ENCODE assay signal across 13 mouse cellular contexts in the genomic region with DNA sequence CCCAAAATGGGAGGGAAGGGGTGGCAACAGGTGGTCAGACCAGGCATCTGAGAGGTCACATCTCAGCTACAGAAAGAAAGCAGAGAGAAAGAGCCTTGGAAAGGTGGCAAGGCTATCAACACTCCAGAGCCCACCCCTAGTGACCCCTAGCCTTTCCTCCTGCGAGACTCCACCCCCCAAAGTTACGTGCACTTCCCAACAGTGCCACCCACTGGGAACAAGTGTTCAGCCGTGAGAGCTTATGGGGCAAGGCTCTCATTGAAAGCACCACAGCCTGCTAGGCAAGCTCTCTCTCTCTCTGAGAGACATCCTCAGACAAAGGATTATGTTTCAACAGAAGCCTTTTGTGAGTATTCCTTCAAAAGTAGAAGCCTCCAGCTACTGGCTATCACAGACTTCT. TPM values are rescaled to one million over a fixed set of nuclear protein-coding genes. Genes with fewer than 3 reads are reported as not detected.
A peak's percentile ranks its signal among the peaks of the same experiment; 100 is the strongest.
DNase-seq lines count a peak whose midpoint lies in the region; ATAC-seq and TF ChIP-seq lines count a peak whose summit lies in the region.
"Had no signal": no experiment of that assay in that cellular context is flagged by ENCODE, and none has a peak within 500 bp of the region (broad histone marks: within the 10 kb centered on the region; RNA-seq: fewer than 3 reads in every experiment).

No protein-coding gene starts in this region.

- H3K4me2 ChIP-seq in liver, embryonic 11.5 days: no peak overlapping the region
- no peak overlapping the region for H3K4me2 ChIP-seq in liver, postnatal 0 days (ENCODE audit: low read depth, low read length)
- H3K4me2 ChIP-seq in forebrain, embryonic 12.5 days: no peak overlapping the region
- H3K4me2 ChIP-seq: limb, embryonic 12.5 days; neural tube, embryonic 13.5 days had no signal

- no peak overlapping the region for H3K4me3 ChIP-seq in liver, embryonic 11.5 days (ENCODE audit: low read depth, low read length)
- no peak overlapping the region for H3K4me3 ChIP-seq in bone marrow, adult 2 months (replicated peaks; ENCODE audit: control insufficient read depth, low read depth, low read length)
- no peak overlapping the region for H3K4me3 ChIP-seq in liver, postnatal 0 days (ENCODE audit: low read depth, low read length)
- no peak overlapping the region for H3K4me3 ChIP-seq in heart, embryonic 10.5 days
- H3K4me3 ChIP-seq in forebrain, embryonic 12.5 days (replicated peaks): no peak overlapping the region
- H3K4me3 ChIP-seq: hindbrain, embryonic 10.5 days; limb, embryonic 12.5 days; midbrain, embryonic 10.5 days; neural tube, embryonic 13.5 days had no signal

- no peak overlapping the region for H3K9ac ChIP-seq in liver, embryonic 11.5 days (ENCODE audit: low read depth, low read length)
- H3K9ac ChIP-seq in liver, postnatal 0 days (replicated peaks): no peak overlapping the region
- H3K9ac ChIP-seq in forebrain, embryonic 12.5 days: no peak overlapping the region
- H3K9ac ChIP-seq: limb, embryonic 12.5 days; neural tube, embryonic 13.5 days had no signal

- peak; percentile 32 for DNase-seq in liver
- DNase-seq in liver, embryonic 11.5 days (ENCODE audit: low spot score): no peak
- DNase-seq in ES-CJ7 (ENCODE audit: low read depth, low spot score): peak; percentile 81
- no peak for DNase-seq in liver, postnatal 0 days
- DNase-seq in heart, embryonic 10.5 days (ENCODE audit: low spot score): no peak
- DNase-seq: cerebellum, postnatal 10 days; gastrocnemius, postnatal 25 days had no signal

- H3K27ac ChIP-seq in liver, embryonic 11.5 days (ENCODE audit: low read depth, low read length): no peak overlapping the region
- no peak overlapping the region for H3K27ac ChIP-seq in bone marrow, adult 2 months (ENCODE audit: control insufficient read depth, insufficient read depth, low read depth, low read length, poor library complexity)
- H3K27ac ChIP-seq in liver, postnatal 0 days (ENCODE audit: low read depth): no peak overlapping the region
- H3K27ac ChIP-seq in heart, embryonic 10.5 days: no peak overlapping the region
- H3K27ac ChIP-seq in forebrain, embryonic 12.5 days: no peak overlapping the region
- H3K27ac ChIP-seq: hindbrain, embryonic 10.5 days; limb, embryonic 12.5 days; midbrain, embryonic 10.5 days; neural tube, embryonic 13.5 days had no signal

- 9% methylated on average over 3 of the region's 3 CpGs for WGBS in liver, embryonic 11.5 days
- 5% methylated on average over 3 of the region's 3 CpGs for WGBS in bone marrow, adult 2 months
- 8% methylated on average over 3 of the region's 3 CpGs for WGBS in liver, postnatal 0 days (ENCODE audit: insufficient replicate concordance)
- 6% methylated on average over 3 of the region's 3 CpGs for WGBS in heart, embryonic 10.5 days
- WGBS in forebrain, embryonic 12.5 days: 2% methylated on average over 3 of the region's 3 CpGs

- H3K27me3 ChIP-seq in liver, embryonic 11.5 days (replicated peaks; ENCODE audit: control insufficient read depth, insufficient read depth, low read length): no peaks in the 10 kb centered on the region
- no peaks in the 10 kb centered on the region for H3K27me3 ChIP-seq in liver, postnatal 0 days (ENCODE audit: insufficient read depth, low read length)
- H3K27me3 ChIP-seq in heart, embryonic 10.5 days (ENCODE audit: insufficient read depth, poor library complexity, severe bottlenecking): no peaks in the 10 kb centered on the region
- H3K27me3 ChIP-seq in forebrain, embryonic 12.5 days: no peaks in the 10 kb centered on the region
- H3K27me3 ChIP-seq: limb, embryonic 12.5 days; neural tube, embryonic 13.5 days had no signal

- no peak for TF ChIP-seq POLR2A in bone marrow, adult 2 months (IDR thresholded peaks at IDR 0.05; ENCODE audit: borderline replicate concordance, control insufficient read depth, low read depth, low read length)

- 0 out of 2 replicates have a peak, but pooled peaks cover 2% of the 10 kb centered on the region for H3K9me3 ChIP-seq in liver, embryonic 11.5 days (ENCODE audit: control insufficient read depth, low read length)
- H3K9me3 ChIP-seq in liver, postnatal 0 days (ENCODE audit: low read length): no peaks in the 10 kb centered on the region
- H3K9me3 ChIP-seq in heart, embryonic 10.5 days: 0 out of 2 replicates have a peak, but pooled peaks cover 2% of the 10 kb centered on the region
- peaks cover 4% of the 10 kb centered on the region; the same call in 1 of the 2 replicates for H3K9me3 ChIP-seq in forebrain, embryonic 12.5 days

- H3K4me1 ChIP-seq in liver, embryonic 11.5 days (replicated peaks; ENCODE audit: control insufficient read depth, insufficient read depth, low read length): no peaks in the 10 kb centered on the region
- H3K4me1 ChIP-seq in bone marrow, adult 2 months (ENCODE audit: control insufficient read depth, insufficient read depth, low read length): no peaks in the 10 kb centered on the region
- no peaks in the 10 kb centered on the region; the same call in 1 of the 2 replicates for H3K4me1 ChIP-seq in liver, postnatal 0 days (ENCODE audit: insufficient read depth)
- H3K4me1 ChIP-seq in heart, embryonic 10.5 days: no peaks in the 10 kb centered on the region
- H3K4me1 ChIP-seq in forebrain, embryonic 12.5 days: no peaks in the 10 kb centered on the region
- H3K4me1 ChIP-seq: midbrain, embryonic 10.5 days; neural tube, embryonic 13.5 days had no signal

- no peaks in the 10 kb centered on the region for H3K36me3 ChIP-seq in liver, embryonic 11.5 days (ENCODE audit: control insufficient read depth, insufficient read depth, low read length)
- H3K36me3 ChIP-seq in liver, postnatal 0 days (replicated peaks; ENCODE audit: insufficient read depth, low read length): no peaks in the 10 kb centered on the region
- no peaks in the 10 kb centered on the region for H3K36me3 ChIP-seq in heart, embryonic 10.5 days
- no peaks in the 10 kb centered on the region for H3K36me3 ChIP-seq in forebrain, embryonic 12.5 days (replicated peaks)
- H3K36me3 ChIP-seq: hindbrain, embryonic 10.5 days; limb, embryonic 12.5 days; midbrain, embryonic 10.5 days; neural tube, embryonic 13.5 days had no signal

- TF ChIP-seq EP300 in liver, postnatal 0 days (IDR thresholded peaks at IDR 0.05; ENCODE audit: low read depth): no peak

- TF ChIP-seq CTCF in bone marrow, adult 2 months (IDR thresholded peaks at IDR 0.05; ENCODE audit: control insufficient read depth, insufficient read depth, low read length): peak; percentile 46; the same call in 1 of the 2 replicates
- peak; percentile 54 for TF ChIP-seq CTCF in liver, postnatal 0 days (IDR thresholded peaks at IDR 0.05; ENCODE audit: low read depth)

- no peak; the same call in 1 of the 2 replicates for ATAC-seq in liver, embryonic 11.5 days (replicated peaks; ENCODE audit: low FRiP score)
- peak; percentile 56; the same call in 1 of the 2 replicates for ATAC-seq in liver, postnatal 0 days
- ATAC-seq in forebrain, embryonic 12.5 days (ENCODE audit: low FRiP score): no peak

RNA-seq across cellular contexts. Expression of a gene that starts 2.8 kb away (rescaled TPM):
- polyA plus RNA-seq in liver, embryonic 11.5 days (2014; fragmentation: Nextera tagmentation; extraction: Ambion mirVana): 34.6 and 43.3 TPM in 2 replicates
- polyA plus RNA-seq in bone marrow, adult 2 months (2011; ENCODE audit: insufficient read depth, insufficient read length, low replicate concordance, missing spikeins): 136 TPM in 2 replicates
- polyA plus RNA-seq in liver, postnatal 0 days (2015; fragmentation: Nextera tagmentation; extraction: Ambion mirVana): 15.8 and 17.7 TPM in 2 replicates
- polyA plus RNA-seq in heart, embryonic 10.5 days (2016; fragmentation: Nextera tagmentation; extraction: Ambion mirVana): 16.8 and 24.3 TPM in 2 replicates
- 40.3 and 41.8 TPM in 2 replicates for polyA plus RNA-seq in forebrain, embryonic 12.5 days (2016; fragmentation: Nextera tagmentation; extraction: Ambion mirVana)

RNA-seq across cellular contexts. Expression of a gene that starts 34.9 kb away (rescaled TPM):
- 12.5 and 13.8 TPM in 2 replicates for polyA plus RNA-seq in liver, embryonic 11.5 days (2014; fragmentation: Nextera tagmentation; extraction: Ambion mirVana)
- polyA plus RNA-seq in bone marrow, adult 2 months (2011; ENCODE audit: insufficient read depth, insufficient read length, low replicate concordance, missing spikeins): 21.3 and 38.6 TPM in 2 replicates
- 7.1 and 7.5 TPM in 2 replicates for polyA plus RNA-seq in liver, postnatal 0 days (2015; fragmentation: Nextera tagmentation; extraction: Ambion mirVana)
- 17.3 and 21.3 TPM in 2 replicates for polyA plus RNA-seq in heart, embryonic 10.5 days (2016; fragmentation: Nextera tagmentation; extraction: Ambion mirVana)
- 37.3 and 40.1 TPM in 2 replicates for polyA plus RNA-seq in forebrain, embryonic 12.5 days (2016; fragmentation: Nextera tagmentation; extraction: Ambion mirVana)

Comparison
In these comparisons a context has a peak if more than half of its experiments do, and no peak if none do; other contexts are left out.
1. DNase-seq: peak in liver (single experiment) and ES-CJ7 (single experiment); none in liver, embryonic 11.5 days (single experiment), liver, postnatal 0 days (single experiment) and heart, embryonic 10.5 days (single experiment).